Mouse (Mus musculus) frontal cortex, postnatal 36 days (tissue): Measurements from ENCODE around the gene Mthfs.
"Not testable (repeated sequence)": the region's sequence is repeated elsewhere in the genome, so short reads cannot be mapped to it uniquely, and the experiment has no call there.

Experiments
- DNase-seq, 2 experiments: peaks; one replicate each; pipeline ENCODE4 v3.0.0; 2022; ENCODE audit warnings: low spot score in 2 of 2

Gene Mthfs

GRCm38 (mm10) chr9:89210353-89211064 is at the start of gene Mthfs:
Mthfs (plus strand) TSS chr9:89210676.
- DNase-seq = peak; percentile 27 to 37

GRCm38 (mm10) chr9:89172539-89172938 is 37.9 kb upstream of the Mthfs start:
- DNase-seq = not testable (repeated sequence)

- peak; percentile 65 to 86 for DNase-seq
These were observed 31.6 kb upstream of the Mthfs start for GRCm38 (mm10) chr9:89178833-89179232.

- DNase-seq = not testable (repeated sequence)
These were observed 31.0 kb upstream of the Mthfs start for GRCm38 (mm10) chr9:89179469-89179868.

- DNase-seq = not testable (repeated sequence)
These were observed 23.5 kb upstream of the Mthfs start for GRCm38 (mm10) chr9:89187006-89187405.

GRCm38 (mm10) chr9:89195483-89195882 is 15.0 kb upstream of the Mthfs start:
- not testable (repeated sequence) for DNase-seq

GRCm38 (mm10) chr9:89197509-89197908 is 13.0 kb upstream of the Mthfs start:
- not testable (repeated sequence) for DNase-seq

- not testable (repeated sequence) for DNase-seq
These were observed 12.1 kb upstream of the Mthfs start for GRCm38 (mm10) chr9:89198349-89198748.

GRCm38 (mm10) chr9:89198969-89199416 is 11.5 kb upstream of the Mthfs start, which contains the start of the genes Bcl2a1b and Gm29094:
Bcl2a1b (plus strand) TSS chr9:89199209.
Gm29094 (plus strand) TSS chr9:89199379.
- not testable (repeated sequence) for DNase-seq

- not testable (repeated sequence) for DNase-seq
These were observed 8.2 kb upstream of the Mthfs start for GRCm38 (mm10) chr9:89202256-89202655.

GRCm38 (mm10) chr9:89208939-89209338 is 1.5 kb upstream of the Mthfs start:
- not testable (repeated sequence) for DNase-seq

- peak; percentile 97 to 98 for DNase-seq
These were observed 786 bp downstream of the Mthfs start for GRCm38 (mm10) chr9:89211065-89211858.

- peak in 1 of 2 experiments; percentile 33 for DNase-seq
These were observed 2.0 kb downstream of the Mthfs start for GRCm38 (mm10) chr9:89212428-89212827.

- DNase-seq = not testable (repeated sequence)
These were observed 7.7 kb downstream of the Mthfs start for GRCm38 (mm10) chr9:89218174-89218573.

- DNase-seq = not testable (repeated sequence)
These were observed 9.2 kb downstream of the Mthfs start for GRCm38 (mm10) chr9:89219668-89220067.

GRCm38 (mm10) chr9:89220704-89221287 is 10.3 kb downstream of the Mthfs start:
- DNase-seq = not testable (repeated sequence)

- DNase-seq = peak; percentile 23 to 45
These were observed 15.6 kb downstream of the Mthfs start for GRCm38 (mm10) chr9:89226071-89226470.

GRCm38 (mm10) chr9:89228122-89228521 is 17.6 kb downstream of the Mthfs start:
- DNase-seq = no peak

GRCm38 (mm10) chr9:89230897-89231497 is 20.5 kb downstream of the Mthfs start:
- DNase-seq = peak; percentile 53 to 80

GRCm38 (mm10) chr9:89237131-89237530 is 26.7 kb downstream of the Mthfs start:
- not testable (repeated sequence) for DNase-seq

GRCm38 (mm10) chr9:89238976-89239505 is 28.6 kb downstream of the Mthfs start:
- not testable (repeated sequence) for DNase-seq
